Mouse (Mus musculus) adrenal gland, adult 2 months (tissue): ENCODE measurements at regions not wholly inside any gene's neighbourhood (a gene's known extent, or its start where the extent isn't known, plus 50 kb on each side); places are given as distances from the start of the nearest gene placed in this dataset.

Experiments
- DNase-seq: peaks from one replicate; pipeline ENCODE4 v3.0.0; 2021

DNA sequence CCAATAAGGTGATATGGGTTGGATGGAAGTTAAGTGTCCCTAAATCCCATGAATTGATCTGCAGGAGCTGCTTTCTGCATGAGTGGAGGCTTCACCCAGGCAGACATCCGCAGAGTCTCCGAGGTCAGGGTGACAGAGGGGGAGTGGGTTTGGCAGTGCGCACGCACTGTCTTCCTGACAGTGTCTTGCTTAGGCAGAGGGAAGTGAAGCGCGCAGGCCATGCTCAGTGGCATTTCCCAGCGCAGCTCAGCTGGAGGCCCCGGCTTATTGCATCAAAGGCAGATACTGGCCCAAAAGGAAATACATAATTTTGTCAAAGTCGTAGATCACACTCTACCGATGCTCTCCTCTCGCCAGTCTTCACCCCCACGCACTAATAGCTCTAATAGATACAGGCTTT lies 252.7 kb upstream of the Dnajc24 start:
- no peak for DNase-seq

DNA sequence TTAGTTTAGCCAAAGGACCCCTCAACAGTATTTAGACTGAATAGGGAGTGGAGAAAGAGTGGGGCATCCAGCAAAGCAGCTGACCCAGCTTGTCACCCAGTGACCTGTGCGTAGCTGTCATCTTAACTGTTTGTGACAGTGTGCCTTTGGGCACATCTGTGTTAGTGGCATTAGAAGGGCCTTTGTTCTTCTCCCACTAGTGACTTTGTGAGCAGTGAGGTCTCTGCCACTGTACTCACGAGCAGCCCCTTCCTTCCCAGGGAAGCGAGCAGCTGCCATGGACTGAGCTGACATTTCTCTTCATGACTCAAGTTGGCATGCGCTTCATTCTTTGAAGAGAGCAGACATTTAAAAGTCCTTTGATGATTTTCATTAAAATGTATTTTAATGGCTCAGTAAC lies 231.0 kb upstream of the Dnajc24 start:
- no peak for DNase-seq

- no peak for DNase-seq
Observed at GRCm38 (mm10) chr2:106231136-106231535, 227.8 kb upstream of the Dnajc24 start.

DNA sequence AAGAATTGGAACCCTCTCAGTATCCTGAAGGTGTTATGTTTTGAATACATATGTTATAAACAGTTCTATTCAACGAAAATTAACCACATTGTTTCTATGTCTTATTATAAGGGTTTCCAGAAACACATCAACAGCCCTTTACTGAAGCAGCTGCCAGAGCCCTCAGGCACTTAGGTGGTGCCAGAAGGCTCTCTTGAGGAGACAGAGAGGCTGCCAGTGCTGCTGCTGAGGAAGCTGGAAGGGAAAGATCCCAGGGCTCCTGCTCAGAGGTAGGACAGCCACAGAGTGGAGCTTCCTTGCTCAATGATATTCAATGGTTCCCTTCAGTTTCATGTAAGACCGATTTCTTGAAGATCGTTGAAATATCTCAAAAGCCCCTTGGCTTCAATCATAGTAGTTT lies 226.7 kb upstream of the Dnajc24 start:
- DNase-seq = no peak

GRCm38 (mm10) chr2:106228249-106228648 lies 224.9 kb upstream of the Dnajc24 start:
- no peak for DNase-seq

- DNase-seq = no peak
Observed at GRCm38 (mm10) chr2:106216169-106216568, 212.8 kb upstream of the Dnajc24 start.

GRCm38 (mm10) chr2:106213740-106214139 lies 210.4 kb upstream of the Dnajc24 start:
- DNase-seq = no peak

GRCm38 (mm10) chr2:106210773-106211172 lies 207.4 kb upstream of the Dnajc24 start:
- DNase-seq = no peak

DNA sequence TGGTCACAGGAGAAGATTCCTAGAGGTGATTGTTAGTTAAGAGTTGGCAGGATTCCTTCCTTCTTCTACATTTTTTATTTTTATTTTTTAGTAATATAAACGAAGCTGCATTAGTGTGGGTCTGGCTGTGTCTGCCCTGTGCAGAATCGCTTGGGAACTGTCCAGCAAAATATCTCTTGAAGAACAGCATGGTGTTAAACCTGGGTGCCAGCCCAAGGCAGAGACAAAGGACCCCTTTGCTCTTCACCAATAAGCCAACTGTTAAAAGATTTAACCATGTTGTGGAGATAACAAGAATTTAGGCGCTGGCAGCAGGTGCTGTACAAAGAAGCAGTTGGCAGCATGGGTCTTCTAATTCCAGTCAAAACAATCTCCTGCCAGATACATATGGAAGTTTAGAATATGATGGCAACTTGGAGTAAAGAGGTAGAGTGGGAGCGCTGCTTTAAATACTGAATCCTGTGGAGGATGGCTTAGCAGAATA lies 205.5 kb upstream of the Dnajc24 start:
- no peak for DNase-seq

DNA sequence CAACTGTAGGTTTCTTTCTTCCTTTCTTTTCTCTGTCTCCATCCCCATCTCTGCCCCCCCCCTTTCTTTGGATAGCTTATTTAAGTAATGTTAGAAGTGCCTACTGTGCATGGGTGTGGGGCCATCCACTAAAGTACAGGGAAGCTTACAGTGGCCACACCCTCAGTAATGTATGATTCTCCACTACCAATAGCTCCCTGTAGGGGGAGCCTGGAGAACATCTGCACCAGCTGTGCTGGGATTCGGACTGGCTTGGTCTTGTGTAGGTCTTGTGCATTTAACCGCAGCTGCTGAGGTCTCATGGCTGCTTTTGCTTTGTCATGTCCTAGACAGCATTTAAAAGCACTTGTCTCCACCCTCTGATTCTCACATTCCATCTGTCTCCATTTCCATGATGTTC lies 196.8 kb upstream of the Dnajc24 start:
- DNase-seq = no peak

DNA sequence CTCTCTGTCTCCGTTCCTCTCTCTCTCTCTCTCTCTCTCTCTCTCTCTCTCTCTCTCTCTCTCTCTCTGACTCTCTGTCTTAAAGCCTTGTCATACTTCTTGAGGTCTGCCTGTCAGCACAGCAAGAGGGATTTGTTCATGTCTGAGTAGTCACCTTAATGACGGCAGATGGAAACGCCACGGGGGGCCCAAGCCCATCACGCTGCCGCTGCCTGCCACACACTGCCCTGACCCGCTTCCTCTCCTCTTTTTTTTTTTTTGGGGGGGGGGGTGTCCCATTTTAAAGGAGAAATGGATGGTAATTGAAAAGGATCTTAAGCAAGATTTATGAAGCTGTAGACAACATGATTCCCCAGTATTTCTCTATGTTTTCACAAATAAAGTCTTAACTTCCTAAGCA lies 191.8 kb upstream of the Dnajc24 start:
- DNase-seq = no peak

GRCm38 (mm10) chr2:106194369-106195023 lies 191.1 kb upstream of the Dnajc24 start:
- DNase-seq = peak; percentile 75

DNA sequence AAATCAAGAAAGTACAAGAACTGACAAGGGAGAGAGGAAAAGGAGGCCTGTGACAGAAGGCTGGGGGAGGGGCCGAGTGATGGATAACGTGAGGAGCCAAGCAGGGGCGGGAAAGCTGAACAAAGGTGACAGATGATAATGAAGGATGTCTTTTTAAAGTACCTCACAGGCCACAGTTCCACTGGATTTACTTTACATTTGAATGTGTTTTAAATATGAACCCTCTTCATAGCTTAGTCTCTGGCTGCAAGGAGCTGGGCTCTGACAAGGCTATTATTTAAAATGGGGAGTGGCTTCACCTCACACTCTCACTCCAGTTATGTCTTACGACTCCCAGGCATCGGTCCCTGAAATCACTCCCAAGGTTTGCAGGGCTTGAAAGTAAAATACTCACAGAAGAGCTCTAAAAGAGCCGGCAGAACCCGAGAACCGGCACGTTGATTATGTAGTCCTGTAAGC lies 190.6 kb upstream of the Dnajc24 start:
- no peak for DNase-seq

GRCm38 (mm10) chr2:106190579-106191322 lies 187.4 kb upstream of the Dnajc24 start:
- DNase-seq = peak; percentile 7

DNA sequence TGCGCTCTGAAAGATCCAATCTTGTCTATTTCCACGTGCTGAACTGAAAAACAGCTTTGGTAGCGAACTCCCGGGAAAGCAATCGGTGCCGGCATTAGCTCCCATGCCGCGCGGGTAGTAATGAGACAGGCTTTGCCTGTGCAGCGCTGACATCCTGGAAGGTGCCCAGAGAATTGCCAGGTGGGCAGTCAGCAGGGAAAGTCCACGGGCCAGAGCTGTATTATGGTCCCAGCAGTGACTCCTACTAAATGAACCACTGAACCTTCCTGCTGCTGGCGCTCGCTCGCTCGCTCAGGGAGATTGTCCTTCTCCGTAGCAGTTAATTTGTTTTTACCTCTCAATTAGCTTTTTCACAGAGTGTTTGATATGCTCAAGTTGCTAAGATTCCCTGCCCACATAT lies 180.3 kb upstream of the Dnajc24 start:
- no peak for DNase-seq

DNA sequence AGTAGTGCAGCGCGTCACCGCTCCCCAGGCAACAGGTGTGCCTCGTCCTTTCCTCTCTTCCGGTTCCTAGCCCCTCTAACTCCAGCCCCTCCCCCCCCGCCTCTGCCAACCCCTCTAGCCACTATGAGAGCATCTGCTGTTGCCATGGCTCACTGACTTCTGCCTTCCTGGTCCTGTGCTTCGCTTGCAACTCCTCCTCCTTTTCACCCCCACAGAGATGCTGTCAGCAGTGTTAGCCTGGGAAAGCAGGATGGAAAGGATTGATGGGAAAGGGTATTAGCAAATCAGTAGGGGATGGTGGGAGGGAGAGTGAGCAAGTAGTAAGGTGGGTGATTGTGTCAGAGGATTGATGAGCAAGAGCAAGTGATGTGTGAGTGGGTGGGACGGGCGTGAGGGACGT lies 178.7 kb upstream of the Dnajc24 start:
- no peak for DNase-seq

DNA sequence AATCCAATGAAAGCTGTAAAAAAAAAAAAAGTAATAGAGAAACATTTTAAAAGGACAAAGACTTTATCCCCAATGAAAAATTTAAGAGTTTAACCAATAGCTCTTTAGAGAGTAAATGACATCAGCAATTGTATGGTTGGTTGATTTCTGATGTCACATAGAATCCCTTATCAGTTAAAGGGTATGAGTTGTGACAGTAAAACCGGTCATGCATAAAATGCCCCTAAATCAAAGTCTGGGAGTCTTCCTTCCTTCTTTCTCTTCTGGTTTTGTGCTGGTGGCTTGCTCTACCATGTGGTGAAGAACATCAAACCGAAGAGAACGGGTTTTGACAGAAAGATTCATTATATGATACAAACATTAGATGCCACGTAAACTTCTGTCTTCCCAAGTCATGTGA lies 159.3 kb upstream of the Dnajc24 start:
- DNase-seq = no peak

DNA sequence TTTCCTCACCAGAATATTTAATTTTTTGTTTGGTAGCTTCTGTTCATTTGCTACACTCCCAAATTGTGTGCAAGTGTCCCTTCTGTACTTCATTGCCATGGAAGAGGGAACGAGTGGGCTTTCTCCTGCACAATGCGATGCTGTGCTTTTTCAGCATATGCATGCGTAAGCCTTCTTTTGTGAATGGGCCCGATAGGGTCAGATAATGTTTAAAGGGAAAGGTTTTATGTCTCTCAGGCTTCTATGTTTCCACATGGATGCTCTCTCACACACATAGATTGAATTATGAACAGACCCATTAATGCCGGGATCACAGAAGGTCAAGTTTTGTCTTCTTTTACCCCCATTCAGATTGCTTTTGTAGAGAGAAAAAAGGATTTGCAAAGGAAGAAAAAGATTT lies 158.5 kb upstream of the Dnajc24 start:
- no peak for DNase-seq

DNA sequence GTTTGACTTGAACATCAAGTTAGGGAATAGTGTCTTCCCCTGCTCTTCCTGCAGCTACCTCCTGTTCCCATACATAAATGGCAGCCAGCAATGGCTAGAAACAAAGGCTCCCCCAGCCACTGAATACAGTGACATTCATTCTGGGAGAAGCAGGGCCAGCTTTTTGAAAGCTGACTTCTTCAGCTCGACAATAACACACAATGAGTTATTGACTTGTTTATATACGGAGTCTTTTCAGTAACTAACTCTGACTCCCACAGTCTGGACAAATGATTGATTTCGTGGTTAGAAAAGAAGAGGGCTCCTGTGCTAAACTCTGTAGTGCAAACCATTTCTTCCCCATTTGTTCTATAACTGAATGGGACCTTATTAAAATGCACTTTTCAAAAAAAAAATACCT lies 146.4 kb upstream of the Dnajc24 start:
- no peak for DNase-seq

GRCm38 (mm10) chr2:106140931-106141330 lies 137.6 kb upstream of the Dnajc24 start:
- no peak for DNase-seq

DNA sequence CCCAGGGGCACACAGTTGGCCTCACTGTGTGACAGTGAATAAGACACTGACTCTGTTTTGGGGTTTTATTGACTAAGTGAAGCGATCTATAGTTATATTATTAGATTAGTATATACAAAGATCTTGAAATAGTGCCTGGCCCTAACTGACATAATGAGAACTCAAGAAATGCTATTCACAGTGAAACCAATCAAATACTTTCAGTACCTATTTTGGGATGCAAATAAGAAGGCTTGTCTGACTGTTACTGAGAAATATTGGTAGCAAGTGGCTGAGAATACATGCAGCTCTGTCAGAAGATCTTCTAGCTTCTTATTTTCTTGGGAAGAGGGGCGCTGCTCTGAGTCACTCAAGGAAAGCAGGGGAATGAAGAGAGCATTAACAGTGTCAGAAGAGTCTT lies 97.7 kb upstream of the Dnajc24 start:
- DNase-seq = no peak

GRCm38 (mm10) chr2:106086121-106086520 lies 82.8 kb upstream of the Dnajc24 start:
- DNase-seq = no peak
